20 mouse cellular contexts compared by ENCODE assay signal in the genomic region with DNA sequence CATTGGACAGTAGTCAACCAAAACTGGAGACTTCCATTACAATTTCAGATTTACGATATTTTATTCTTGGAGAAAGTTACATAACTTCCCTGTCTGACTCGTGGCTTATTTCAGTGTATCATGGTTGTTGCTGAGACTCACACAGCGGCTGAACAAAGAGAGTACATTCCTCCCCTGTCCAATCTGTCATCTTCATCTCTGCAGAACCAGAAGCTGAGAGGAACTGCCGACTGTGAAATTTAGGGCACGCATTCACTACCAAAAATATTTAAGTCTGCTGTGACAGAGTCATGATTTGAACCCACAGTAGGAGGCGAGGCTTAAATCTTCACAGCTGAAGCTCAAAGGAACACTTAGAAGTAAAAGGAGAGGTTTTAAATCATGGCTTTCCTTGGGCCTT.
DNase-seq lines count a peak whose midpoint lies in the region; ATAC-seq lines count a peak whose summit lies in the region.
"Had no signal": no experiment of that assay in that cellular context is flagged by ENCODE, and none has a peak within 500 bp of the region (broad histone marks: within the 10 kb centered on the region; RNA-seq: fewer than 3 reads in every experiment).

No protein-coding gene starts in this region.

- WGBS in hindbrain, embryonic 12.5 days, result 47% methylated on average over 6 of the region's 6 CpGs
- WGBS in hindbrain, embryonic 13.5 days, result 49% methylated on average over 6 of the region's 6 CpGs

- 0 out of 2 replicates have a peak overlapping the region, but pooled peaks have one; percentile 2 for H3K27ac ChIP-seq in hindbrain, embryonic 12.5 days
- H3K27ac ChIP-seq in hindbrain, embryonic 13.5 days, result no peak overlapping the region
- H3K27ac ChIP-seq: embryonic facial prominence, embryonic 15.5 days; limb, embryonic 13.5 days; liver, embryonic 14.5 days; midbrain, embryonic 15.5 days had no signal

- H3K4me3 ChIP-seq in hindbrain, embryonic 12.5 days, result no peak overlapping the region
- H3K4me3 ChIP-seq in hindbrain, embryonic 13.5 days, result no peak overlapping the region
- H3K4me3 ChIP-seq: embryonic facial prominence, embryonic 15.5 days; limb, embryonic 13.5 days; midbrain, embryonic 15.5 days had no signal

- ATAC-seq in hindbrain, embryonic 12.5 days (ENCODE audit: low FRiP score), result no peak
- no peak for ATAC-seq in hindbrain, embryonic 13.5 days (ENCODE audit: low FRiP score)
- no peak for ATAC-seq in activated CD4-positive, CD25-positive, alpha-beta regulatory T cell, adult 4 months
- ATAC-seq: forebrain, embryonic 14.5 days; inflammation-experienced regulatory T-cells, adult 6 months; lung, postnatal 0 days had no signal

- H3K4me1 ChIP-seq in hindbrain, embryonic 12.5 days, result peaks cover 47% of the 10 kb centered on the region
- peaks cover 48% of the 10 kb centered on the region for H3K4me1 ChIP-seq in hindbrain, embryonic 13.5 days (replicated peaks)

- no peaks in the 10 kb centered on the region for H3K9me3 ChIP-seq in hindbrain, embryonic 12.5 days (replicated peaks)
- no peaks in the 10 kb centered on the region for H3K9me3 ChIP-seq in hindbrain, embryonic 13.5 days
- H3K9me3 ChIP-seq: embryonic facial prominence, embryonic 15.5 days; limb, embryonic 13.5 days; midbrain, embryonic 15.5 days had no signal

- H3K27me3 ChIP-seq in hindbrain, embryonic 12.5 days, result no peaks in the 10 kb centered on the region
- H3K27me3 ChIP-seq in hindbrain, embryonic 13.5 days, result no peaks in the 10 kb centered on the region
- H3K27me3 ChIP-seq: embryonic facial prominence, embryonic 15.5 days; limb, embryonic 13.5 days; midbrain, embryonic 15.5 days had no signal

- H3K36me3 ChIP-seq in hindbrain, embryonic 12.5 days, result no peaks in the 10 kb centered on the region
- no peaks in the 10 kb centered on the region for H3K36me3 ChIP-seq in hindbrain, embryonic 13.5 days
- H3K36me3 ChIP-seq: embryonic facial prominence, embryonic 15.5 days; limb, embryonic 13.5 days; midbrain, embryonic 15.5 days had no signal

- H3K9ac ChIP-seq in hindbrain, embryonic 12.5 days, result no peak overlapping the region
- H3K9ac ChIP-seq in hindbrain, embryonic 13.5 days, result no peak overlapping the region
- H3K9ac ChIP-seq: embryonic facial prominence, embryonic 15.5 days; limb, embryonic 13.5 days; liver, embryonic 14.5 days; midbrain, embryonic 15.5 days had no signal

- intact Hi-C loops in left cerebral cortex, postnatal 14 days (cut with DNase I), result loop anchor here (5.0 to 10.0 kb wide), 3 partner anchors 116 to 818 kb away; no protein-coding TSS in a partner anchor

- no peak overlapping the region for H3K4me2 ChIP-seq in hindbrain, embryonic 12.5 days (replicated peaks)
- no peak overlapping the region for H3K4me2 ChIP-seq in hindbrain, embryonic 13.5 days
- H3K4me2 ChIP-seq: embryonic facial prominence, embryonic 15.5 days; limb, embryonic 13.5 days; midbrain, embryonic 15.5 days had no signal

- DNase-seq in right cerebral cortex, adult 2 months (ENCODE audit: low spot score in 2 of 2), result peak; percentile 53 to 58
- DNase-seq in right cerebral cortex, postnatal 4 days, result no peak
- DNase-seq in left cerebral cortex, postnatal 14 days (ENCODE audit: low spot score in 2 of 2), result peak; percentile 53 to 66
- no peak for DNase-seq in thymus, postnatal 4 days
- DNase-seq: cerebellum, adult 9-11 months; gastrocnemius, postnatal 10 days; heart, adult 18-20 months; heart, postnatal 4 days; kidney, adult 9 months; thymus, adult 2 months had no signal

Comparison
In these comparisons a context has a peak if more than half of its experiments do, and no peak if none do; other contexts are left out.
1. DNase-seq: peak in right cerebral cortex, adult 2 months (2 of 2) and left cerebral cortex, postnatal 14 days (2 of 2); none in right cerebral cortex, postnatal 4 days (single experiment) and thymus, postnatal 4 days (single experiment).